Mouse (Mus musculus) c-Kit-positive CD71-positive TER-119-negative erythroid progenitor cells, embryonic 14.5 days (primary cell): ENCODE results near the gene Ehd1.

Source experiments
- DNase-seq: peaks from one replicate; pipeline ENCODE4 v3.0.0-alpha.2; 2013; ENCODE audit warnings: low read depth

Ehd1 gene

DNA sequence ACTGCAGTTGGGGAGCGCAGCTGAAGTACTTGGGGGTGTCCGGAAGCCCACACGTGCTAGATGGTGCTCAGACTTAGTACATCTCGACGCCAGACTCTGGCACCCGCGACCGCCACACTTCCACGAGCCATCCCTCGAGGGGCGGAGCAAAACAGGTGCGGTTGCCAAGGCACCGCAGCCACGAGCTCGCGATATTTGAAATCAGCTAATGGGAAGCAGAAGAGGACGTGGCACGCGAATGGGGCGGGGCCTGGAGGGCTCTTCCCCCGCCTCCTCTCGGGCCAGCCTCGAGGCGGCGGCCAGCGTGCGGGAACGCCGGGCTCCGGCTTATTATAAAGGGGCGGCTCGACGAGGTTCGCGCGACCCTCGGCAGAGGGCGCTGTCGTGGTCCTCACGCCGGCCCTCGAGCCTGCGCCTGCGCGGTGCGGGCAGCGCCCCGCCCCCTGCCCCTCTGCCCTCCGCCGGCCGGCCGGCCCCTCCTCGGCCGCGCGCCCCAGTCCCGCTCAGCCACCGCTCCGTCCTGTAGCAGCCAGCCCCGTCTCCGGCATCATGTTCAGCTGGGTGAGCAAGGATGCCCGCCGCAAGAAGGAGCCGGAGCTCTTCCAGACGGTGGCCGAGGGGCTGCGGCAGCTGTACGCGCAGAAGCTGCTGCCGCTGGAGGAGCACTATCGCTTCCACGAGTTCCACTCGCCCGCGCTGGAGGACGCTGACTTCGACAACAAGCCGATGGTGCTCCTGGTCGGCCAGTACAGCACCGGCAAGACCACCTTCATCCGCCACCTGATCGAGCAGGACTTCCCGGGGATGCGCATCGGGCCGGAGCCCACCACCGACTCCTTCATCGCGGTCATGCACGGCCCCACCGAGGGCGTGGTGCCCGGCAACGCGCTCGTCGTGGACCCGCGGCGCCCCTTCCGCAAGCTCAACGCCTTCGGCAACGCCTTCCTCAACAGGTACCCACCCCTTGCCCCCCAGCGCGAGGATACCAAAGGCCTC lies at the start of gene Ehd1:
TSS of gene Ehd1 (plus strand) at position 300 of the 996 bp plus-strand sequence.
- peak; percentile 97 for DNase-seq

DNA sequence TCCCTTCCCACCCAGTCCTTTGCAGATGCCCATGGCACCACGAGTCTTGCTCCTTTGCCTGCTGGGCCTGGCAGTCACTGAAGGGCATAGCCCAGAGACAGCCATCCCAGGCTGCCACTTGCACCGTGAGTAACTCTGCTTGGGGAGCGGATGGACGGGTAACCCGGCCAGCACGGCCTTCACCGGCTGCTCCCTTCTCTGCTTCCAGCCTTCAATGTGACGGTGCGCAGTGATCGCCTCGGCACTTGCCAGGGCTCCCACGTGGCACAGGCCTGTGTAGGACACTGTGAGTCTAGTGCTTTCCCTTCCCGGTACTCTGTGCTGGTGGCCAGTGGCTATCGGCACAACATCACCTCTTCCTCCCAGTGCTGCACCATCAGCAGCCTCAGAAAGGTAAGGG lies 49.8 kb upstream of the Ehd1 start:
- DNase-seq: no peak

DNA sequence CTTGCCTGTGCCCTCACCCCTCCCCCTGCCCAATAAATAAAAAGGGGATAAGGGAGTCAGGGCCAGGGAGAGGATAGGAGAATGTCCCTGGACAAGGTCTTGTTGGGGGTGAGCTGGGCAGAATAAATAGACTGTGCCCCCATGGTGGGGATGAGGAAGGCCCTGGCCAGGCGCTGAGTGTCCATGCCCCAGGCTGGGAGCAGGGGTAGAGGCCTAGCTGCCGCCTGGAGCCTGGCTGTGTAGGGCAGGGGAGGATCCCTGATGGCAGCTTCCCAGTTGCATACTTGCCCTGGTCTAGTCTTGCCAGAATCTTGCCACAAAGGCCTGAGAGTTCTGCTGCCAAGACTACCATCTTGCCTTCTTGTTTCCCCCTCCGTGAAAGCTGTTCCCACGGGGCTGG lies 48.7 kb upstream of the Ehd1 start:
- DNase-seq: no peak

DNA sequence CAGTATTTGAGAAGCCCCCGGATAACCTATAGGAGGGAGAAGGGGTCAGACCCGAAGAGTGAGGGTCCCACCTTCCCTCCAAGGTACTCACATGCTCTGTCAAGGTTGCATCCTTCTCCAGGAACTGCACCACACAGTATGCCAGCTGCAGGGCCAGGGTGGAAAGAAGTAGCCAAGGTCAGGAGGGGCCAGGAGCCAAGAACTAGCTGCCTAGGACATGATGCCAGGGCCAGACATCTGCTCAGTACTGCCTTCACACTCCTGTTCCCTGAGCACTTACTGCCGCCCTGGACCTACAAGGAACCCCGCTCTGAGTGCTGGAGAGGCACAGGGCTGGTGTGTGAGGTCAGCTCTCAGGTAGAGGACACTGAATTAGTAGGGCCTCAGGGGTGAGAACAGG lies 46.1 kb upstream of the Ehd1 start:
- DNase-seq: no peak

DNA sequence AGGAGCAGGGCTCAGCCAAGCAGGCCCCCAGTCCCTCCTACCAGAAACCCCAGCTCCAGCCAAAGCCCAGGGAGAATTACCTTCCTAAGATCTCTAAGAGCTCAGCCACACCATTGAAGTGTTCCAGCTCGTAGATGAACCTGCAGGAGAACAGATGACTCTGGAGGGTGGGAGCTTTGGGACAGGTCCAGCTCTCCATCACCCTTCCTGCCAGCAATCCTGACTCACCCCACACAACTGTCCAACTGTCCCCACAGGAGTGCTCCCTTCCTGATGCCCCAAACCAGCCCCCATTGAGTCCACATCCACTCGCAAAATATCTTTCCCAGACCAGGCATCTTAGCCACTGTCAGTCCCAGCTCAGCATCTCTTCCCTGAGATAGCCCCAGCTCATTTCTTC lies 45.5 kb upstream of the Ehd1 start:
- no peak for DNase-seq

DNA sequence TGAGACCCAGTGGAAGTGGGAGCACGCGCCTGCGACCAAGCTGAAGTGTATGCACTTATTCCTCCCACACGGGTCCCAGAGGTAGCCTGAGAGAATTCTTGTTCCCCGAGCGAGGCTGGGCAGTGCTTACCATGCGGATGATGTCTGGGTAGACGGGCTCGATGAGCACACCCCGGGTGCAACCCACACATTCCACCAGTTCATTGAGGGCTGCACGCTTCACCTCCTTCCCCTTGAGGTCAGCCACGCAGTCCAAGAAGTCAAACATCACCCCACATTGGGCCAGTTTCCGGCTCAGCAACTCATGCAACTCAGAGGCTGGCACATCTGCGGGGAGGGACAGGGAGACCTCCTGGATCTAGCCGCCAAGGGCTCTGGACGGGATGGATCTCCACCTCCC lies 42.9 kb upstream of the Ehd1 start:
- DNase-seq: no peak

DNA sequence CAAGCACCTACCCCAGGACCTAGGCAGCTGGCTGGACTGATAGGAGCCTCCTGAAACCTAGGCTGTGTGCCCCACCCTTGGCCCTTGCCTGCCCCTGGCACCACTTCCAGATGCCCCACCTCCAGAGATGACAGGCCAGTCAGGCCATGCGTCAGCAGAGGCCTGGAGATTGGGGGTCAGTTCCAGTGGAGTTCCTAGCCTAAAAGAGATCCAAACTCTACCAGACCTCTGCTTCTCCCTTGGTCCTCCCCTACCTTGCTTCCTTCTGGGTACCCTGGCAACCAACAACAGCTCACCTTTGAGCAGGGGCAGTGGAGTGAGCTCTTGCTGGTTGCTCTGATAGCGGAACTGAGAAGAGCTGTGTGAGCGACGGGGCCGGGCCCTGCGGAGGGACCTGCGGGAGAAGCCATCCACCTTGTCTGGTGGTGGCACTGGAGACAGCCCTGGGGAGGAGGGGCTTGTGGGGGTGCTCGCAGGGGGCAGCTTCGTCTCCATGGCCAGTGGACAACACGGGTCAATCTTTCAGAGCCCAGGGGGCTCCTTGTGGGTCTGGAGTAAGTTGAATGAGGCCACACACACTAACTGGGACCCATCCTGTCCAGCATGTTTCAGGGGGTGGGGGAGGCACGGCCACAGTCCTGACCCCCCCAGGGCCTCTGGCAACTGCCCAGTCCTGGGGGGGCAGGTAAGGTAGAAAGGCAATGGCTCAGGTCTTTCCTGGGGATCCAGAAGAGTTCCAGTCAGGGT lies 42.0 kb upstream of the Ehd1 start:
- DNase-seq: no peak

DNA sequence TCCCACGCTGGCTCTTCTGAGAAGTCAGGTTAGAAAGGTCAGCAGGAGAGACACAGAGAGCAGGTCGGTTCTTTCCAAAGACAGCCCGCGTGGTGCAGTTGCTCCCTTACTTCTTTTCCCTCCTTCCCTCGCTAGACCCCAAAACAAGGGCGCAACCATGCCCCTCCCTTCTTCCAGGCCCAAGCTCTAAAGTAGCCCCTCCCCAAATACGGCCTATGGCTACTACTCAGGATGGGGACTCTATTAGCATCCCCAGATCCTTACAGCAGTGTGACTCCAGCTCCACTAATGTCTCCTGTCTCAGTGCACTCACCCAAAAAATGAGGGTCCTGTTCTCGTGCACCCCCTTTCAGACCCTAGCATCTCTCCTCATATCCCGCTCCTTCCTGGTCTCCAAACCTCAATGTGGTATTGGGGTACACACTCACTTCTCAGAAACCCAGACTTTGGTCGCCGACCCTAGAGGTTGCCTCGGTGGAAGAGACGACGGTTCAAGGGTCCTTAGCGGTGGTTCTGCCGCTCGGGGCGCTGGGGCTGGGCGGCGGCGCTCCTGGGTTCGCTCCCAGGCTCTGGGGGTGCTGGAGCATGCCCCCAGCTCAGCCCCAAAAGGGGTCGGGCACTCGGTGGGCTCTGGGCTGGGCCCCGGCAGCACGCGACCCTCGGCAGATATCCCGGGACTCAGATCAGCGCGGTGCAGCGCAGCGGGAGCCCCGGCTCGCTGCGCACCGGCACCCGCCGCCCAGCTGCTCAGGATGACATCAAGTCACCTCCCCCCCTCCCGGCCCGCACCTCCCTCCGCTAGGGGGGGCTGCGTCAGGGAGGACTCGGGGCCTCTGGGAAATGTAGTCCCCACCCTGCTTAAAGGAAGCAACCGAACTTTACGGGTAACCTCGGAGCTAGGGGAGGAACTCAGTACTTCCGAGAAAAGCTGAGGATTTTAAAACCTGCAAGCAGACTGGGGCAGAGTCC lies 41.2 kb upstream of the Ehd1 start, which contains the start of gene Ppp2r5b:
TSS of gene Ppp2r5b (minus strand) at position 789 of the 969 bp plus-strand sequence.
- DNase-seq: peak; percentile 91

DNA sequence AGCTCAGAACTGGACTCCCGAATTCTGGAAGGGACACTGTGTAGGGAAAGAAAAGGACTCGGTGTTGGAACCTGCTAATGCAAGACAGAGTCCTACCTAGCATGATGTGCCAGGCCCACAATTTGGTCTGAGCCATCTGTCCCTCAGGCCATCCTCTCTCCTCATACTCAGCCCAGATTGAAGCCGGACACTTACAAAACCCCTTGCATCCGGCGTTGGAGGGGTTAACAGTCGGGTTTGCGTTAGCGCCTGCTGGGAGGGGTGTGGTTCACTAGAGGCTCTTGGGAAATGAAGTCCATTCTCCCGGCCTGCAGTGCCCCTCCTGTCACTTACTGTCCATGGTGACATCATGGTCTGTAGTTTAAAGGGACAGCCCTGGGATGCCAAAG lies 40.5 kb upstream of the Ehd1 start:
- peak; percentile 81 for DNase-seq

DNA sequence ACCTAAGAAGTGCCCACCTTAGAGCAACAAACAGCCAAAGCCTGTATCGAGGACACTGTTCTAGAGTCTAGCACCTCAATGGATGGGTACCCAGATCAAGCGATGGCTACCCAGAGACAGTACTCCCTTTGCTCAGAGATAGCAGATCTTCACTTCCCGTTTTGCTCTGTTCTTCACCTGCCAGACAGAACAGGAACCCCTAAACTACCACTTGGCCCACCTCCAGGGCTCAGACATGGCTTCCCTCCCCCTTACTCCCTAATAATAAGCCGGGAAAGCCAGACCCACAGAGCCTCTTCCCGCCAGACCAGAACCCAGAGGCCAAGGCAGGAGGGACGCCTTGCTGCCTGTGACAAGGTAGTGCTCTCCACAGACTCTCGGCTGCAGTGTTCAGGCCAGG lies 39.7 kb upstream of the Ehd1 start:
- DNase-seq: no peak

DNA sequence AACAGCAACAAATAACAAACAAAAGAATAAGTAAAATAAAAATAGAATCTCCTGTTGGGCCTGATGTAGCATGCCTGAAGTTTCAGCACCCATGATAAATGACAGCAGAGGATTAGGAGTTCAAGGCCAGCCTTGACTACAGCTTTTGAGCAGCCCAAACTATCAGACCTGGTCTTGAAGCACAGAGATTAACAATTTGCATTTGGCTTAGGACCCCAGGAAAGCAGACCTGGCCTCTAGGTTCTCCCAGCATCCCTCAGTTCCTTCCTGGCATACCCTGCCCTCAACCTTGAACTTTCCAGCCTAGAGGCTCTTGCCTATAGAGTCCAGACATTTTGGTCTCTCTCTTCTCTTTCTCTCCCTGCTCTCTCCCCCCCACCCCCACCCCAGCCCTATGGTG lies 37.8 kb upstream of the Ehd1 start:
- no peak for DNase-seq

DNA sequence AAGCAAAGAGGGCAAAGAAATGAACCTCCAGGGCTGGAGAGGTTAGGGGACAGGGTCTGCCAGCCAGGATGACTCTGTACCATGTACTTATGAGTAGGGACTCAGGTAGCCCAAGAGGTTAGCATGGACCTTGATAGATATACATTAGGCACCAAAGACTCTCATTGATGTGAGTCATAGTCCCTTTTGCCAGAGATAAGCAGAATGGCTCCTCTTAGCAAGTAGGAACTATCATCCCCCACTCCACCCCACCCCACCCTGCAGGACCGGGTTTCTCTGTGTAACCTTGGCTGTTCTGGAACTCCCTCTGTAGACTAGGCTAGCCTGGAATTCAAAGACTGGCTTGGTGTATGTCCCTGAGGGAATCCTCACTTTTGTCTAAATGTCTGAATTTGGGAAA lies 36.4 kb upstream of the Ehd1 start:
- DNase-seq: peak; percentile 46

DNA sequence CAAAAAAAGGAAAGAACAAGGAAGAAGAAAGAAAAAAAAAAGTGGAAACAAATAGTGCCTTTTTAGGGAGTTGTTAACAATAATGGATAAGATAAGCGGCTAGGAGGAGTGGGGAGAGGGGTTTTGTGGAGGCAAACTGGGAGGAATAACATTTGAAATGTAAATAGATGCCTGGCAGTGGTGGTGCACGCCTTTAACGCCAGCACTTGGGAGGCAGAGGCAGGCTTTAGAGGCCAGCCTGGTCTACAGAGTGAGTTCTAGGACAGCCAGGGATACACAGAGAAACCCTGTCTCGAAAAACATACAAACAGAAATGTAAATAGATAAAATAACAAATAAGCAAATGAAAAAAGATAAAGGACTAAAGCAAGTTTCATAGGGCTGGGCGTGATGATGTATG lies 35.8 kb upstream of the Ehd1 start:
- no peak for DNase-seq

DNA sequence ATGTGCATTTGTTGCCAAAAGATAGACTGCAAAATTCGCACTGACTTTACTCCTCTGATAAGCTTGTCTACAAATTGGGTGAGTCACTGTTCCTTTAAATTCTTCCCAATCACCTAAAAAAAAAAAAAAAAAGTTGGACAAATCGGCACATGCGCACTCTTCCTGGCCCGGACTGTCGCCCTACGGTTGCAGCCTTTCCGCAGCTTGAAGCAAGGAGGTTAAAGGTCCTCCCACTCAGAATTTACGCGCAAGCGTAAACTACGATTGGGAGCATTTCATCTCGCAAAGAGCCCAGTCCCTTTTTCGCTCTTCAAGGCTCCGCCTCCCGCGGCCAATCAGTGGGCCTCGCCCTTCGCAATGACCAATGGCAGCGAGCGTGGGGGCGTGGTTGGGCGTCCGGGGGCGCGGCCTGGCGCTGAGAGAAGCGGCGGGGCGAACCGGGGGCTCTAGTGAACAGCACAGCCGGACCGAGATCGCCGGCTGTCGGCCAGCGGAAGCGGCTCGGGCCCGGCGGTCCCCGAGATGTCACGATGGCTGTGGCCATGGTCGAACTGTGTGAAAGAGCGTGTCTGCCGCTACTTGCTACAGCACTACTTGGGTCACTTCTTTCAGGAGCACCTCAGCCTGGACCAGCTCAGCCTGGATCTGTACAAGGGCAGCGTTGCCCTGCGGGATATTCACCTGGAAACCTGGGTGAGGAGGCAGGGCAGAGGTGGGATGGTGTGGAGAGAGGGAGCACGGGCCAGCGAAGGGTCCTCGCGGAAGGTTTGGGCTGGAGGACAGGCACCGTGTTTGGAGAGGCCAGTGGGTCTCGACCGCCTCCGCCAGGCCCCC lies 35.0 kb upstream of the Ehd1 start, which contains the start of gene Atg2a:
TSS of gene Atg2a (plus strand) at position 395 of the 834 bp plus-strand sequence.
- DNase-seq: peak; percentile 99

DNA sequence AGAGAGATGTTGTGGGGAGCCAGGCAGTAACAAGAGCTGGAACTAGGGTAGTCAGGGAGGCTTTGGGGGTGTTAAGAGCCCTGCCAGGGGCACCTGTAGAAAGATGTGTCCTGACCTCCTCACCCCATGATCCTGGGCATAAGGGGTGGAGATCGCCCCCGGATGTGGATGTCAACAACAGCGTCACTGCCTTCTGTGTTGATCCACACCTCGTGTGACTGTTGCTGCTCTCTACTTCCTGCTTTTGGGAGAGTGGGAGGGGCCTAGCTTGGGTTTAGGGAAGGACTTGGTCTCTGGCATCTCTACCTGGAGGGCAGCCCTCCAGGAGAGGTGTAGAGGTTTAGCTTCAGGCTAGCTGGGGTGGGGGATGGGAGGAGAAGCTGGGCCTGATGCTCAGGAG lies 34.2 kb upstream of the Ehd1 start:
- peak; percentile 46 for DNase-seq

DNA sequence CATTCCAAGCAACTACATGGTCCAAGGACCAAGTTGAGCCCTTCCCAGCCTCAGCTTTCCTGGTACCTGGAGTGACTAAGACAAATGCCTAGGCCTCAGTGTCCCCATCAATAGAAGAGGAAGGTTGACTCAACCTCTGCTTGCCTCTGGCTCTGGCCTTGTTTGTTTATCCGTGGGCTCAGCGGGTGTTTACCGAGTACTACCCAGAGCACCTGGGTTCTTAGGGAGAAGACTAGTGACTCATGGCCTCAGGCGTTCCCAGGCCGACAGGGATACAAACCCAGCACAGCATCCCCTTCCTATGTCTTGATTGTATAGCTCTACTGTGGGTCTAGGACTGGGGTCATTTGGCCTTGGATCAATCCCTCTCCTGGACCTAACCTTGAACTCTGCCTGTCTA lies 33.3 kb upstream of the Ehd1 start:
- DNase-seq: no peak

DNA sequence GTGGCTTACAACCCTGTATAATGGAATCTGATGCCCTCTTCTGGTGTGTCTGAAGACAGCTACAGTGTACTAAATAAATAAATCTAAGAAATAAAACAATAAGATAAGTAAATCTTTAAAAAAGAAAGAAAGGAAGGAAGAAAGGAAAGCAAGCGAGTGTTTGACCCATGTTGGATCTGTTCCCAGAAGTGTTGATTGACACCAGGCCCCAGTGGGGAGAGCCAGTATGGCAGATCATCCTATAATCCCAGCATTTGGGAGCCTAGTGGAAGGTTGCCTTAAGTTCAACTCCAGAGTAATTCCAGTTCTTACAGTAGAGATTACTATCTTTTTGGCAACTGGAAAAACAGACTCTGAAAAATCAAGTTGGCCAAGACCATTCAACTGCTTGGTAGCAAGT lies 30.7 kb upstream of the Ehd1 start:
- no peak for DNase-seq

DNA sequence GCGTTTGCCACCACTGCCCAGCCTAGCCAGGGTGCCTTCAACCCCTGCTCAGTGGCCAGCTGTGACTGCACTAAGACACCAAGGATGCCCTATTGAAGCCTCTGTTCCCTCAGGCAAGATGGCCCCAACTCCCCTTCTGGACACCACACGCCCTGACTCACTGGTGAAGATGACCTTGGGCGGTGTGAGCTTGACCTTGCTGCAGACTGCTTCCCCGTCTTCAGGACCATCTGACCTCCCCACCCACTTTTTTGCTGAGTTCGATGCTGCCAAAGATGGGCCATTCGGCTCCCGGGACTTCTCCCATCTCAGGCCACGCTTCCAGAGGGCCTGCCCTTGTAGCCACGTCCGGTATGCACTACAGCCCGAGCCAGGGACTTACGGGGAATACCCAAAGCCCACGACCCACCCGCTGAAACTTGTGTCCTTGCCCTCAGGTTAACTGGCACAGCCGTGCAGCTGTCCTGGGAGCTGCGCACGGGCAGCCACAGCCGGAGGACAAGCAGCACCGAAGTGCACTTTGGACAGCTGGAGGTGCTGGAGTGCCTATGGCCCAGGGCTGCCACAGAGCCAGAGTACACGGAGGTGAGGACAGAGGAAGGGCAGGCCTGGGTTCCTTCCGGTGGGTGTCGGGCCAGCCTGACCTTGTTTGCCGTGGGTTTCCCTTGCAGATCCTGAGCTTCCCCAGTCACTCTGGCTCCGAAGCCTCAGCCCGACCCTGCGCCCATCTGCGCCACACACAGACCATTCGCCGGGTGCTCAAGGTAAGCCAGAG lies 28.8 kb upstream of the Ehd1 start:
- no peak for DNase-seq

DNA sequence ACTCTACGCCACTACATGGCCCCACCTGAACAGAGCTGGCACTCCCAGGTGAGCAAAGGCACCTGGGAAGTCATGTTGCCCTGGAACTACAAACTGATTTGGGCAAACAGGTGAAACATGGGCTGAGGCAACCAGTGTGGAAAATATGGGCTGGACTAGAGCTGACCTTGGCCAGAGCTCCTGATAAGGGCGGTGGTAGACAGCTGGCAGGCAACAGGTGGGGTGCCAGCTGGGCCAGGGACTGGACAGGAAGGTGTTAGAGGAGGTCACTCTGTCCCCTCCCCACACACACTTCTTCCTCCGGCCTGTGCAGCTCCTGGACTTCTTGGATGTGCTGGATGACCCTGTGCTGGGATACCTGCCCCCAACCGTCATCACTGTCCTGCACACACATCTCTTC lies 23.5 kb upstream of the Ehd1 start:
- DNase-seq: no peak

DNA sequence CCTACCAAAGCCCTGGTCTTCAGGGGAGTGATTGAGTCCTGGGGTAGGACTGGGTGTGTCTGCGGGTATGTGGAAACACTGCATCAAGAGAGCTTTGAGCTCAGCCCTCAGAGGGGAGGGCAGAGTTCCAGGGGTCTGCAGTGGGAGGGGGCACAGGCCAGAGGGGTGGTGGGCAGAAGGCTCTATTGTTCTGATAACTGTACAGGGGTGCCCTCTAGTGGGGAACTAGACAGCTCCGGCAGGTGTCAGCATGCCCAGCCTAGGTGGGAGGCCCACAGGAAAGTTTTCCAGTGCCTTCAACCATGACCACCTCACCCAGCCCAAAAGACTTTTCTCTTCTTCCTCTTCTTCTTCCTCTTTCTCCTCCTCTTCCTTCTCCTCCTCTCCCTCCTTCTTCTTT lies 16.1 kb upstream of the Ehd1 start:
- no peak for DNase-seq
